Mouse (Mus musculus) thymus, adult 2 months (tissue): Measurements from ENCODE around the gene S100a16.

Source experiments
- CTCF ChIP-seq: fragments of 200-500 bp; IDR thresholded peaks from 2 replicates; pipeline ENCODE4 v1.5.1; 2012; ENCODE audit warnings: mild to moderate bottlenecking, control low read depth, low read length, moderate library complexity, borderline replicate concordance; ENCODE audit not compliant: control insufficient read depth, poor library complexity, insufficient read depth; ENCODE audit errors: extremely low read depth
- POLR2A ChIP-seq: fragments of 200-500 bp; IDR thresholded peaks from 2 replicates; pipeline ENCODE4 v1.6.1; 2012; ENCODE audit warnings: mild to moderate bottlenecking, low read length, control low read depth, moderate library complexity; ENCODE audit not compliant: control insufficient read depth, poor library complexity, insufficient read depth; ENCODE audit errors: extremely low read depth

DNA sequence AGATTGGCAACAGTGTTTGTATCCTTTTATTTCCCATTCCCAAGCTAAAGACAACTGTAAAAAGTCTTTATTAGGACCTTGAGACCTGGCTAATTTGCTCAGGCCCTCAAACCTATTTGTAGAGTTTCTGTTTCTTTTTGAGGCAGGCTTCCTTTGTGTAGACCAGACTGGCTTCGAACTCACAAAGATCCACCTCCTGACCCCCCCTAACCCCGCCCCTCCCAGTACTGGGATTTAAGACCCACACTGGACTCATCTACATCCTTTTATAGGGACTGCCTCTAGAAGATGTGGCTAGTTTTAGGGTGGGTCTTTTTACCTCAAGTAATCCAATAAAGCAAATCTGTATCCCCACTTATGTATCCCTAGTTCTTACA is 27.3 kb upstream of the S100a16 start:
- no peak for TF ChIP-seq POLR2A
- no peak for TF ChIP-seq CTCF
